Mouse (Mus musculus) embryonic facial prominence, embryonic 13.5 days (tissue): ENCODE results near the gene Mtr. TPM values are rescaled to one million over a fixed set of nuclear protein-coding genes. Genes with fewer than 3 reads are reported as not detected.
"Not testable (repeated sequence)": the region's sequence is repeated elsewhere in the genome, so short reads cannot be mapped to it uniquely, and the experiment has no call there.

Source experiments
- ATAC-seq: fragments of 200-750 bp; cut with Nextera tagmentation; 2 replicates; pipeline ENCODE4 v1.8.0; 2017; ENCODE audit warnings: low read depth; ENCODE audit not compliant: insufficient number of reproducible peaks, insufficient read depth, low FRiP score, low TSS enrichment
- H3K27ac ChIP-seq: fragments of 300-500 bp; sonication (generic); 2 replicates; pipeline ENCODE4 v1.5.1; 2015; ENCODE audit warnings: moderate library complexity, mild to moderate bottlenecking, inconsistent platforms
- H3K27me3 ChIP-seq: fragments of 300-500 bp; sonication (generic); 2 replicates; pipeline ENCODE4 v1.6.1; 2015; ENCODE audit warnings: mild to moderate bottlenecking, inconsistent platforms
- H3K36me3 ChIP-seq: fragments of 300-500 bp; sonication (generic); 2 replicates; pipeline ENCODE4 v1.6.1; 2015; ENCODE audit warnings: mild to moderate bottlenecking, inconsistent platforms
- H3K4me1 ChIP-seq: fragments of 300-500 bp; sonication (generic); 2 replicates; pipeline ENCODE4 v1.6.1; 2015; ENCODE audit warnings: inconsistent platforms
- H3K4me2 ChIP-seq: fragments of 300-500 bp; sonication (generic); 2 replicates; pipeline ENCODE4 v1.6.1; 2015; ENCODE audit warnings: moderate library complexity, mild to moderate bottlenecking, inconsistent platforms
- H3K4me3 ChIP-seq: fragments of 300-500 bp; sonication (generic); 2 replicates; pipeline ENCODE4 v1.5.1; 2015; ENCODE audit warnings: mild to moderate bottlenecking, inconsistent platforms
- H3K9ac ChIP-seq: fragments of 300-500 bp; sonication (generic); 2 replicates; pipeline ENCODE4 v1.6.1; 2015; ENCODE audit warnings: mild to moderate bottlenecking, inconsistent platforms
- H3K9me3 ChIP-seq: fragments of 300-500 bp; sonication (generic); 2 replicates; pipeline ENCODE4 v1.6.1; 2016; ENCODE audit warnings: inconsistent platforms
- WGBS: fragments of 180-500 bp; shearing (Covaris S2); methylation state at CpG from one replicate; pipeline ENCODE4 v1.1.7; 2015; ENCODE audit warnings: mixed read lengths; 5-methylcytosine and 5-hydroxymethylcytosine counted together
- polyA plus RNA-seq: library from polyadenylated mRNA; unstranded; fragments of >200 nt; fragmentation: Nextera tagmentation; extraction: Ambion mirVana; gene quantifications from 2 replicates; pipeline ENCODE4 v1.2.1, GENCODE M21; 2015

Gene Mtr
- polyA plus RNA-seq, 1 experiment from 2014 or later = 15.5 TPM

GRCm38 (mm10) chr13:12146918-12147507, 110.9 kb downstream of the Mtr start:
- Histone ChIP-seq H3K36me3 (no peaks in the 10 kb centered on the region), H3K27ac (no peak overlapping the region), H3K4me1 (no peaks in the 10 kb centered on the region), H3K9ac (no peak overlapping the region), H3K4me2 (no peak overlapping the region), H3K4me3 (no peak overlapping the region), H3K9me3 (no peaks in the 10 kb centered on the region), H3K27me3 (no peaks in the 10 kb centered on the region)
- ATAC-seq = no peak
- 60% methylated on average over 6 of the region's 6 CpGs for WGBS

DNA sequence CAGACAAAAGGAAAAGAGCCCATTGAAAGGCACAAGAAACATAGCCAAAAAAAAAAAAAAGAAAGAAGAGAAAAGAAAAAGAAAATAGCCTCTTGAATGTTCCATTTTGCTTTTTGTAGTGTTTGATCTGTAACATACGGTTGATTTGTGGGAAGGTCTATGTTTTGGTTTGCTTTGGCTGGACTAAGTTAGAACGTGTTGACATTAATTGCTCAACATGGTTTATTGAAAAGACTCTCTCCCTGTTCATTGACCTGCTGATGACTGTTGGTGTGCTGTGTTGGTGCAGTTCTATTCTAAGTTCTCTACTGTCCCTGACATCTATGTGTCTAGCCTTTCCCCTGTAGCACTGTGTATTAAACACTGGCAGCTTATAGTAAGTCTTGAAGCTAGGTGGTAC, 111.5 kb downstream of the Mtr start:
- no peak overlapping the region for H3K27ac ChIP-seq
- ATAC-seq = no peak
- no peaks in the 10 kb centered on the region for H3K27me3 ChIP-seq
- no peak overlapping the region for H3K4me3 ChIP-seq
- WGBS = 83% methylated on average over 2 of the region's 2 CpGs
- H3K4me2 ChIP-seq = no peak overlapping the region
- H3K9ac ChIP-seq = no peak overlapping the region
- no peaks in the 10 kb centered on the region for H3K4me1 ChIP-seq
- no peaks in the 10 kb centered on the region for H3K36me3 ChIP-seq
- H3K9me3 ChIP-seq = no peaks in the 10 kb centered on the region

DNA sequence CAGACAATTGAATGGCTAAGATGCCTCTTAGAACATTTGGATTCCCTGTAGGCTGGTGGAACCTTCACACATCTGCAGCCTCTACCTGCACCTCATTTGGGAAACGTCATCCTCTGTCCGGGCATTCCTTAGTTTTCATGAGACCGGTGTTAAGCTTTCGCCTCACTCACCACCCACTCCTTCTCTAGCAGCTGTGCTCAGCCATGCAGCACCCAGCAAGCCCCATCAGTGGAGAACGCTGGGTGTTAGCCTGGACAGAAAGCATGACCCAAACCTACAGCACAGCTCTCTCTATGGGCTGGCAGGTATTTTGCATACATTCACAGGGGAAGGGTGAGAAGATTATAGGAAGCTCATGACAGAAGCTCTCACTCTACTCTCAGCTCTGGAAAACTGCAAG, 114.6 kb downstream of the Mtr start:
- Histone ChIP-seq H3K9ac (no peak overlapping the region), H3K9me3 (no peaks in the 10 kb centered on the region), H3K27ac (no peak overlapping the region), H3K27me3 (no peaks in the 10 kb centered on the region), H3K4me2 (no peak overlapping the region), H3K36me3 (no peaks in the 10 kb centered on the region), H3K4me1 (no peaks in the 10 kb centered on the region), H3K4me3 (no peak overlapping the region)
- ATAC-seq = no peak
- 89% methylated on average over 5 of the region's 5 CpGs for WGBS

GRCm38 (mm10) chr13:12136461-12136860, 121.5 kb downstream of the Mtr start:
- 85% methylated on average over 10 of the region's 10 CpGs for WGBS
- ATAC-seq = not testable (repeated sequence)

DNA sequence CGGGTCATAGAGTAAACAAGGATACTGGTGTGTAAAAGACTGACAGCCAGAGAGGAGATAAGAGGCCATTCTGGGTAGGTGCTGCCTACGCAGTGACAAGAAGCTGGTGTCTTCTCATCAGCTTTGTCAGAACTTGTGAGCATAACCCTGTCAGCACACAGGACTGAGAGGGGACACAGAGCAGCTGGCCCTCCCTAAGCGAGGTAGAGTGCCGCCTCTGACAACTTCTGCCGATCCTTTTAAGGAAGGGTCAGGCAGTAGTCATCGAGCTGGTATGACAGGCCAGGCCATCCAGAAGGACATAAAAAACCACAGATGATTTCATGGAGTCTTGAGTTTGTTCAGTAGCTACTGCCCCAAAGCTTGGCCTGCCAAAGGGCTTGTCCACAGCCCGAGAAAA, 124.4 kb downstream of the Mtr start:
- Histone ChIP-seq H3K27ac (no peak overlapping the region), H3K9me3 (no peaks in the 10 kb centered on the region), H3K4me3 (no peak overlapping the region), H3K4me2 (no peak overlapping the region), H3K36me3 (no peaks in the 10 kb centered on the region), H3K27me3 (no peaks in the 10 kb centered on the region), H3K4me1 (no peaks in the 10 kb centered on the region), H3K9ac (no peak overlapping the region)
- WGBS = 86% methylated on average over 7 of the region's 7 CpGs
- ATAC-seq = no peak

More at GRCm38 (mm10) chr13:12136461-12136860, 121.5 kb downstream of the Mtr start:
- not testable (repeated sequence) for H3K4me2 ChIP-seq, H3K36me3 ChIP-seq, H3K9me3 ChIP-seq, H3K4me1 ChIP-seq, H3K9ac ChIP-seq, H3K27ac ChIP-seq, H3K27me3 ChIP-seq, H3K4me3 ChIP-seq

Other genes with a start within 250 kb of the Mtr start
- gene Ryr2, start 151.2 kb downstream of the Mtr start, polyA plus RNA-seq = 1.4 TPM in 2 replicates
- gene Actn2, start 82.6 kb upstream of the Mtr start, polyA plus RNA-seq = 13.2 and 17.0 TPM in 2 replicates
- gene Heatr1, start 136.9 kb upstream of the Mtr start, polyA plus RNA-seq = 20.1 and 21.9 TPM in 2 replicates
- gene Lgals8, start 206.8 kb upstream of the Mtr start, polyA plus RNA-seq = 17.2 TPM in 2 replicates